12 mouse cellular contexts compared by ENCODE assay signal in the genomic region with DNA sequence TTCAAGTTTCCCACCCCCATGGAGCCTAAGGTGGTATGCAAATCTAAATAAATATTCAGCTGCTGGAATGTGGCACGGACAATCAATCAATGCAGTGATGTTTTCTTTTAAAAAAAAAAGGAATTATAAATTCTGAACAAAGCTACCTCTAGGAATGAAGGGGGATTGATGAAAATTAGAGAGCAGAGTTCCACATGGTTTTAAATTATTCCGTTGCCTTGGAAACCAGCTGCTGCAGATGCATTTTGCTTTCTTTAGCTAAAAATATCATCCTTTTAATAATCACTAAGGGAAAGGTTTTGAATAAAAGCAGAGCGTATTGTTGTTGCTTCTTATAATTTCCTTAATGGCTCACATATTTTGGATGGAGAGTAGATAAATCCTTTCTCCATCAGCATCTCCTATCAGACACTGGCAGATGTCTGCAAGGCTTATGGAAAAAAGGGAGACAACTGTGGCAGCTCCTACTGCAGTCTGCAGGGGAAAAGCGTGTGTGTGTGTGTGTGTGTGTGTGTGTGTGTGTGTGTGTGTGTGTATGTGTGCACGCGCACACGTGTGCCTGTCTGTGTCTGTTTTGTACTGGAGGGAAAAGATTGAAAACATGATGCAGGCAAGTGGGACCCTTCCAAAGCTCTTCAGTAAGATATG. TPM values are rescaled to one million over a fixed set of nuclear protein-coding genes. Genes with fewer than 3 reads are reported as not detected.
DNase-seq lines count a peak whose midpoint lies in the region; ATAC-seq lines count a peak whose summit lies in the region.
"Had no signal": no experiment of that assay in that cellular context is flagged by ENCODE, and none has a peak within 500 bp of the region (broad histone marks: within the 10 kb centered on the region; RNA-seq: fewer than 3 reads in every experiment).

No protein-coding gene starts in this region.

- H3K9ac ChIP-seq in kidney, embryonic 16.5 days (replicated peaks; ENCODE audit: low read length): no peak overlapping the region
- H3K9ac ChIP-seq in forebrain, embryonic 14.5 days (ENCODE audit: low read length): peak overlapping the region; percentile 49; the same call in 1 of the 2 replicates
- no peak overlapping the region for H3K9ac ChIP-seq in limb, embryonic 13.5 days
- H3K9ac ChIP-seq in neural tube, embryonic 14.5 days (replicated peaks; ENCODE audit: low read depth, low read length): peak overlapping the region; percentile 21; the same call in 1 of the 2 replicates
- H3K9ac ChIP-seq: heart, embryonic 15.5 days; stomach, embryonic 15.5 days had no signal

- H3K4me1 ChIP-seq in kidney, embryonic 16.5 days (ENCODE audit: insufficient read depth, low read length): no peaks in the 10 kb centered on the region
- H3K4me1 ChIP-seq in forebrain, embryonic 14.5 days (ENCODE audit: control insufficient read depth, insufficient read depth, low read length): peaks cover 9% of the 10 kb centered on the region; the same call in 1 of the 2 replicates
- peaks cover 11% of the 10 kb centered on the region for H3K4me1 ChIP-seq in limb, embryonic 13.5 days
- H3K4me1 ChIP-seq in neural tube, embryonic 14.5 days (ENCODE audit: control insufficient read depth, insufficient read depth, low read length): 0 out of 2 replicates have a peak, but pooled peaks cover 9% of the 10 kb centered on the region
- H3K4me1 ChIP-seq: stomach, embryonic 15.5 days had no signal

- H3K27me3 ChIP-seq in kidney, embryonic 16.5 days (ENCODE audit: insufficient read depth, low read length): 0 out of 2 replicates have a peak, but pooled peaks cover 2% of the 10 kb centered on the region
- H3K27me3 ChIP-seq in forebrain, embryonic 14.5 days (replicated peaks; ENCODE audit: control insufficient read depth, insufficient read depth, low read length): no peaks in the 10 kb centered on the region
- no peaks in the 10 kb centered on the region for H3K27me3 ChIP-seq in limb, embryonic 13.5 days
- H3K27me3 ChIP-seq in neural tube, embryonic 14.5 days (ENCODE audit: control insufficient read depth, insufficient read depth, low read length): no peaks in the 10 kb centered on the region
- H3K27me3 ChIP-seq: heart, embryonic 15.5 days; stomach, embryonic 15.5 days had no signal

- no peak for ATAC-seq in kidney, embryonic 16.5 days (ENCODE audit: low FRiP score, low TSS enrichment)
- peak; percentile 76 for ATAC-seq in forebrain, embryonic 14.5 days
- ATAC-seq in limb, embryonic 13.5 days (ENCODE audit: low FRiP score, low read depth): no peak; the same call in 1 of the 2 replicates
- ATAC-seq in neural tube, embryonic 14.5 days (ENCODE audit: low read depth): peak; percentile 39; the same call in 1 of the 2 replicates
- ATAC-seq in megakaryocyte progenitor cell, adult 5-6 weeks (replicated peaks; ENCODE audit: poor library complexity): no peak

- no peak overlapping the region for H3K27ac ChIP-seq in kidney, embryonic 16.5 days (ENCODE audit: low read length)
- peak overlapping the region; percentile 65; the same call in 1 of the 2 replicates for H3K27ac ChIP-seq in forebrain, embryonic 14.5 days (ENCODE audit: low read depth, low read length)
- H3K27ac ChIP-seq in limb, embryonic 13.5 days: no peak overlapping the region
- H3K27ac ChIP-seq in neural tube, embryonic 14.5 days (ENCODE audit: low read depth, low read length): peak overlapping the region; percentile 13; the same call in 1 of the 2 replicates
- H3K27ac ChIP-seq: heart, embryonic 15.5 days; stomach, embryonic 15.5 days had no signal

- 46% methylated on average over 7 of the region's 7 CpGs for WGBS in kidney, embryonic 16.5 days
- WGBS in forebrain, embryonic 14.5 days: 22% methylated on average over 7 of the region's 7 CpGs
- 39% methylated on average over 7 of the region's 7 CpGs for WGBS in limb, embryonic 13.5 days
- 20% methylated on average over 7 of the region's 7 CpGs for WGBS in neural tube, embryonic 14.5 days

- H3K36me3 ChIP-seq in kidney, embryonic 16.5 days (ENCODE audit: insufficient read depth, low read length): no peaks in the 10 kb centered on the region
- no peaks in the 10 kb centered on the region for H3K36me3 ChIP-seq in forebrain, embryonic 14.5 days (ENCODE audit: control insufficient read depth, insufficient read depth, low read length)
- H3K36me3 ChIP-seq in limb, embryonic 13.5 days: no peaks in the 10 kb centered on the region
- H3K36me3 ChIP-seq in neural tube, embryonic 14.5 days (ENCODE audit: control insufficient read depth, insufficient read depth, low read length): no peaks in the 10 kb centered on the region
- H3K36me3 ChIP-seq: heart, embryonic 15.5 days; stomach, embryonic 15.5 days had no signal

- 0 out of 2 replicates have a peak overlapping the region, but pooled peaks have one; percentile 7 for H3K4me2 ChIP-seq in kidney, embryonic 16.5 days (replicated peaks; ENCODE audit: low read depth, low read length)
- peak overlapping the region; percentile 62 for H3K4me2 ChIP-seq in forebrain, embryonic 14.5 days (ENCODE audit: low read length)
- peak overlapping the region; percentile 45 for H3K4me2 ChIP-seq in limb, embryonic 13.5 days (replicated peaks)
- H3K4me2 ChIP-seq in neural tube, embryonic 14.5 days (ENCODE audit: low read depth, low read length): peak overlapping the region; percentile 64
- H3K4me2 ChIP-seq: heart, embryonic 15.5 days; stomach, embryonic 15.5 days had no signal

- DNase-seq in kidney, postnatal 25 days: no peak
- peak; percentile 88 for DNase-seq in forebrain, embryonic 14.5 days (ENCODE audit: low spot score)
- no peak for DNase-seq in testis, postnatal 14 days (ENCODE audit: low spot score)
- no peak for DNase-seq in lung, postnatal 10 days
- DNase-seq: adrenal gland, postnatal 14 days; kidney, adult 2 months had no signal

- no peaks in the 10 kb centered on the region for H3K9me3 ChIP-seq in kidney, embryonic 16.5 days (ENCODE audit: low read length)
- H3K9me3 ChIP-seq in forebrain, embryonic 14.5 days (replicated peaks; ENCODE audit: control insufficient read depth, low read length): no peaks in the 10 kb centered on the region
- no peaks in the 10 kb centered on the region for H3K9me3 ChIP-seq in limb, embryonic 13.5 days
- no peaks in the 10 kb centered on the region for H3K9me3 ChIP-seq in neural tube, embryonic 14.5 days (ENCODE audit: control insufficient read depth, low read length)
- H3K9me3 ChIP-seq: heart, embryonic 15.5 days; stomach, embryonic 15.5 days had no signal

- H3K4me3 ChIP-seq in kidney, embryonic 16.5 days (ENCODE audit: low read length): no peak overlapping the region
- H3K4me3 ChIP-seq in forebrain, embryonic 14.5 days (ENCODE audit: low read depth, low read length): peak overlapping the region; percentile 51
- peak overlapping the region; percentile 17 for H3K4me3 ChIP-seq in limb, embryonic 13.5 days
- H3K4me3 ChIP-seq in neural tube, embryonic 14.5 days (ENCODE audit: low read depth, low read length): peak overlapping the region; percentile 64
- H3K4me3 ChIP-seq: heart, embryonic 15.5 days; stomach, embryonic 15.5 days had no signal

RNA-seq across cellular contexts. Expression of a gene that starts 2.0 kb away (rescaled TPM):
- 1.8 and 2.2 TPM in 2 replicates for polyA plus RNA-seq in kidney, embryonic 16.5 days (2015; fragmentation: Nextera tagmentation; extraction: Ambion mirVana)
- 33.0 and 65.4 TPM in 2 replicates for polyA plus RNA-seq in forebrain, embryonic 14.5 days (2014; fragmentation: Nextera tagmentation; extraction: Ambion mirVana)
- 10.2 and 11.1 TPM in 2 replicates for polyA plus RNA-seq in limb, embryonic 13.5 days (2015; fragmentation: Nextera tagmentation; extraction: Ambion mirVana)
- 59.6 and 96.7 TPM in 2 replicates for polyA plus RNA-seq in neural tube, embryonic 14.5 days (2014; fragmentation: Nextera tagmentation; extraction: Ambion mirVana)
- total RNA-seq in megakaryocyte progenitor cell, adult 5-6 weeks (2015): not detected in 2 replicates
- total RNA-seq in megakaryocyte progenitor cell, adult 5-6 weeks (2017): 0.07 TPM in 1 of 2 replicates, not detected in the other

Comparison
In these comparisons a context has a peak if more than half of its experiments do, and no peak if none do; other contexts are left out.
1. ATAC-seq: peak in forebrain, embryonic 14.5 days (single experiment) and neural tube, embryonic 14.5 days (single experiment); none in kidney, embryonic 16.5 days (single experiment), limb, embryonic 13.5 days (single experiment) and megakaryocyte progenitor cell, adult 5-6 weeks (single experiment).
2. H3K27ac ChIP-seq: peak in forebrain, embryonic 14.5 days (single experiment) and neural tube, embryonic 14.5 days (single experiment); none in kidney, embryonic 16.5 days (single experiment) and limb, embryonic 13.5 days (single experiment).
3. H3K4me2 ChIP-seq: peak in every context shown above with its lines; median percentile 64 in neural tube, embryonic 14.5 days; 62 in forebrain, embryonic 14.5 days; 45 in limb, embryonic 13.5 days; 7 in kidney, embryonic 16.5 days.
4. H3K9ac ChIP-seq: peak in forebrain, embryonic 14.5 days (single experiment) and neural tube, embryonic 14.5 days (single experiment); none in kidney, embryonic 16.5 days (single experiment) and limb, embryonic 13.5 days (single experiment).